Mouse (Mus musculus) lung, postnatal 0 days (tissue): Measurements from ENCODE around the gene Stat5a. TPM values are rescaled to one million over a fixed set of nuclear protein-coding genes. Genes with fewer than 3 reads are reported as not detected.
A peak's percentile ranks its signal among the peaks of the same experiment; 100 is the strongest.

Experiments used
- ATAC-seq: fragments of 200-750 bp; cut with Nextera tagmentation; 2 replicates; pipeline ENCODE4 v1.8.0; 2017; ENCODE audit warnings: moderate library complexity
- DNase-seq: peaks from one replicate; pipeline ENCODE4 v3.0.0-alpha.2; 2016; ENCODE audit warnings: low spot score
- H3K27ac ChIP-seq: fragments of 300-500 bp; sonication (generic); 2 replicates; pipeline ENCODE4 v1.5.1; 2014; ENCODE audit warnings: antibody characterized with exemption, mild to moderate bottlenecking, low read length, mixed read lengths
- H3K27me3 ChIP-seq: fragments of 300-500 bp; sonication (generic); replicated peaks from 2 replicates; pipeline ENCODE4 v1.6.1; 2014; ENCODE audit warnings: low read length, mixed read lengths; ENCODE audit not compliant: insufficient read depth
- H3K36me3 ChIP-seq: fragments of 300-500 bp; sonication (generic); 2 replicates; pipeline ENCODE4 v1.6.1; 2014; ENCODE audit warnings: low read length, mixed read lengths; ENCODE audit not compliant: insufficient read depth
- H3K4me1 ChIP-seq: fragments of 300-500 bp; sonication (generic); 2 replicates; pipeline ENCODE4 v1.6.1; 2014; ENCODE audit warnings: antibody characterized with exemption, low read depth, low read length, mixed read lengths; ENCODE audit not compliant: insufficient read depth
- H3K4me2 ChIP-seq: fragments of 300-500 bp; sonication (generic); replicated peaks from 2 replicates; pipeline ENCODE4 v1.6.1; 2014; ENCODE audit warnings: low read depth, mild to moderate bottlenecking, low read length, moderate library complexity, mixed read lengths
- H3K4me3 ChIP-seq: fragments of 300-500 bp; sonication (generic); 2 replicates; pipeline ENCODE4 v1.5.1; 2014; ENCODE audit warnings: low read depth, low read length
- H3K9ac ChIP-seq: fragments of 300-500 bp; sonication (generic); replicated peaks from 2 replicates; pipeline ENCODE4 v1.6.1; 2014; ENCODE audit warnings: low read depth, mild to moderate bottlenecking
- H3K9me3 ChIP-seq: fragments of 300-500 bp; sonication (generic); 2 replicates; pipeline ENCODE4 v1.6.1; 2016; ENCODE audit warnings: low read length, mixed read lengths
- CTCF ChIP-seq: IDR thresholded peaks from 2 replicates; pipeline ENCODE4 v1.5.1; 2016; ENCODE audit warnings: antibody characterized with exemption, mild to moderate bottlenecking
- EP300 ChIP-seq: IDR thresholded peaks from 2 replicates; pipeline ENCODE4 v1.6.1; 2016; ENCODE audit warnings: antibody characterized with exemption, mild to moderate bottlenecking, control low read depth
- WGBS: fragments of 180-500 bp; shearing (Covaris S2); extraction: QIAGEN DNeasy Blood & Tissue Kit; methylation state at CpG from one replicate; pipeline ENCODE4 v1.1.7; 2014; 5-methylcytosine and 5-hydroxymethylcytosine counted together
- polyA plus RNA-seq: library from polyadenylated mRNA; unstranded; fragments of >200 nt; fragmentation: Nextera tagmentation; extraction: Ambion mirVana; gene quantifications from 2 replicates; pipeline ENCODE4 v1.2.1, GENCODE M21; 2015

Gene Stat5a
- polyA plus RNA-seq, result 6.2 and 7.1 TPM in 2 replicates

- TF ChIP-seq CTCF (no peak), EP300 (no peak)
- no peaks in the 10 kb centered on the region for H3K4me1 ChIP-seq
- H3K27me3 ChIP-seq, result no peaks in the 10 kb centered on the region
- DNase-seq, result peak; percentile 42
- H3K4me2 ChIP-seq, result peak within 1 kb of the TSS; percentile 82
- H3K4me3 ChIP-seq, result peak within 1 kb of the TSS; percentile 50
- no peaks in the 10 kb centered on the region for H3K36me3 ChIP-seq
- ATAC-seq, result no peak
- no peaks in the 10 kb centered on the region for H3K9me3 ChIP-seq
- 0 out of 2 replicates have a peak within 1 kb of the TSS, but pooled peaks have one; percentile 32 for H3K9ac ChIP-seq
- WGBS, result 41% methylated on average over 9 of the region's 9 CpGs
- peak within 1 kb of the TSS; percentile 76 for H3K27ac ChIP-seq
Measured at GRCm38 (mm10) chr11:100858935-100859578, at the start of gene Stat5a. Stat5a (plus strand) TSS chr11:100859351.

GRCm38 (mm10) chr11:100810516-100810915 lies 48.6 kb upstream of the Stat5a start:
- ATAC-seq, result no peak

GRCm38 (mm10) chr11:100811132-100811531 lies 48.0 kb upstream of the Stat5a start:
- no peak for ATAC-seq
- Histone ChIP-seq H3K4me3 (no peak overlapping the region), H3K36me3 (no peaks in the 10 kb centered on the region), H3K27me3 (no peaks in the 10 kb centered on the region), H3K9ac (no peak overlapping the region), H3K4me2 (no peak overlapping the region), H3K27ac (no peak overlapping the region), H3K4me1 (no peaks in the 10 kb centered on the region), H3K9me3 (no peaks in the 10 kb centered on the region)
- DNase-seq, result no peak
- TF ChIP-seq EP300, result no peak
- TF ChIP-seq CTCF, result peak; percentile 48
- WGBS, result 87% methylated on average over 2 of the region's 2 CpGs

More at GRCm38 (mm10) chr11:100810516-100810915, 48.6 kb upstream of the Stat5a start:
- Histone ChIP-seq H3K27ac (no peak overlapping the region), H3K27me3 (no peaks in the 10 kb centered on the region), H3K36me3 (no peaks in the 10 kb centered on the region), H3K4me1 (no peaks in the 10 kb centered on the region), H3K4me2 (no peak overlapping the region), H3K9ac (no peak overlapping the region), H3K4me3 (no peak overlapping the region), H3K9me3 (no peaks in the 10 kb centered on the region)
- TF ChIP-seq CTCF, result no peak
- 75% methylated on average over 9 of the region's 9 CpGs for WGBS
- DNase-seq, result no peak

DNA sequence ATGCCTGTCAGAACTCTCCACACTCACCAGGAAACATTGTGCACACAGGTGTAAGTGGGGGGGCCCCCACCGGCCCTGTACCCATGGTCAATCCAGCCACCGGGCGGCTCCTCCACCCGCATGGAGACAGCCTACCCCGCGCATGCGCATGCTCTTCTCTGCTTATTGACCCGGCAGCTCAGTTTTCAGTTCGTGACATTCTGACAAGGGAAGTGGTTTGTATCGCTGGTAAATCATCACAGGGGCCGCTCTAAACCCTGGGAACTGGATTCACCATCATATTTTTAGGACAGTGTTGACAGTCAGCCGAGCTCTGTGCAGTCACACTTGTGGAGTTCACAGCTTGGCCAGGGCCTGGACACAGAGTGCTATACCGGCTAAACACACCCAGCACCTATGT lies 44.7 kb upstream of the Stat5a start:
- peak; percentile 78 for ATAC-seq
- no peak overlapping the region for H3K27ac ChIP-seq

GRCm38 (mm10) chr11:100816342-100816741 lies 42.8 kb upstream of the Stat5a start:
- ATAC-seq, result no peak
- DNase-seq, result no peak
- H3K27me3 ChIP-seq, result no peaks in the 10 kb centered on the region
- no peaks in the 10 kb centered on the region for H3K36me3 ChIP-seq
- no peaks in the 10 kb centered on the region for H3K9me3 ChIP-seq
- no peak overlapping the region for H3K27ac ChIP-seq
- no peak overlapping the region for H3K9ac ChIP-seq
- H3K4me1 ChIP-seq, result no peaks in the 10 kb centered on the region; the same call in 1 of the 2 replicates
- 55% methylated on average over 3 of the region's 3 CpGs for WGBS
- no peak overlapping the region for H3K4me3 ChIP-seq
- H3K4me2 ChIP-seq, result no peak overlapping the region
- TF ChIP-seq CTCF, result no peak
- TF ChIP-seq EP300, result no peak

More for the DNA sequence above, 44.7 kb upstream of the Stat5a start:
- Histone ChIP-seq H3K4me2 (peak overlapping the region; percentile 21; the same call in 1 of the 2 replicates), H3K9ac (no peak overlapping the region), H3K4me1 (no peaks in the 10 kb centered on the region; the same call in 1 of the 2 replicates), H3K27me3 (no peaks in the 10 kb centered on the region), H3K36me3 (no peaks in the 10 kb centered on the region), H3K9me3 (no peaks in the 10 kb centered on the region), H3K4me3 (no peak overlapping the region)
- WGBS, result 27% methylated on average over 13 of the region's 13 CpGs
- peak; percentile 88 for DNase-seq
- TF ChIP-seq EP300 (no peak), CTCF (no peak; the same call in 1 of the 2 replicates)

- WGBS, result 38% methylated on average over 4 of the region's 4 CpGs
Measured at GRCm38 (mm10) chr11:100816801-100817200, 42.4 kb upstream of the Stat5a start.

More at GRCm38 (mm10) chr11:100816801-100817200, 42.4 kb upstream of the Stat5a start:
- TF ChIP-seq EP300 (no peak), CTCF (no peak)
- no peaks in the 10 kb centered on the region for H3K36me3 ChIP-seq
- no peaks in the 10 kb centered on the region; the same call in 1 of the 2 replicates for H3K4me1 ChIP-seq
- H3K27me3 ChIP-seq, result no peaks in the 10 kb centered on the region
- 0 out of 2 replicates have a peak, but pooled peaks have one; percentile 11 for ATAC-seq
- H3K9ac ChIP-seq, result no peak overlapping the region
- no peak for DNase-seq
- no peak overlapping the region for H3K27ac ChIP-seq
- H3K9me3 ChIP-seq, result no peaks in the 10 kb centered on the region
- no peak overlapping the region for H3K4me2 ChIP-seq
- no peak overlapping the region for H3K4me3 ChIP-seq
